Mouse (Mus musculus) kidney, adult 2 months (tissue): ENCODE data around the gene Xylt1. TPM values are rescaled to one million over a fixed set of nuclear protein-coding genes. Genes with fewer than 3 reads are reported as not detected.

Experiments used
- DNase-seq: peaks from one replicate; pipeline ENCODE4 v3.0.0; 2021
- H3K27ac ChIP-seq: fragments of 200-500 bp; 2 replicates; pipeline ENCODE4 v1.5.1; 2012; ENCODE audit warnings: low read depth, low read length, control low read depth, inconsistent platforms; ENCODE audit not compliant: insufficient read depth
- H3K27me3 ChIP-seq: fragments of 200-500 bp; replicated peaks from 2 replicates; pipeline ENCODE4 v1.6.1; 2012; ENCODE audit warnings: mild to moderate bottlenecking, moderate library complexity, low read length, inconsistent platforms; ENCODE audit not compliant: control insufficient read depth, insufficient read depth
- H3K36me3 ChIP-seq: fragments of 200-500 bp; 2 replicates; pipeline ENCODE4 v1.6.1; 2012; ENCODE audit warnings: mild to moderate bottlenecking, moderate library complexity, low read length, inconsistent platforms; ENCODE audit not compliant: control insufficient read depth, insufficient read depth
- H3K4me1 ChIP-seq: fragments of 200-500 bp; 2 replicates; pipeline ENCODE4 v1.6.1; 2011; ENCODE audit warnings: low read length; ENCODE audit not compliant: control insufficient read depth, insufficient read depth
- H3K4me3 ChIP-seq: fragments of 200-500 bp; 2 replicates; pipeline ENCODE4 v1.5.1; 2011; ENCODE audit warnings: mild to moderate bottlenecking, low read depth, low read length, control low read depth; ENCODE audit not compliant: insufficient read depth
- CTCF ChIP-seq: fragments of 200-500 bp; conservative IDR thresholded peaks from 2 replicates; pipeline ENCODE4 v1.5.1; 2011; ENCODE audit warnings: low read depth, mild to moderate bottlenecking, control low read depth, low read length, moderate library complexity, mixed read lengths; ENCODE audit not compliant: insufficient read depth, insufficient read length
- POLR2A ChIP-seq: fragments of 200-500 bp; IDR thresholded peaks from one replicate; pipeline ENCODE4 v1.6.1; 2011; ENCODE audit warnings: low read depth, low read length, control low read depth
- WGBS: fragments of 180-500 bp; shearing (Covaris S2); methylation state at CpG from one replicate; pipeline ENCODE4 v1.1.7; 2018; 5-methylcytosine and 5-hydroxymethylcytosine counted together
- polyA plus RNA-seq: library from polyadenylated mRNA; depleted of rRNA; stranded (reverse); fragments of >200 nt; gene quantifications from 2 replicates; pipeline ENCODE4 v1.2.3, GENCODE M21; 2012

The Xylt1 gene
- polyA plus RNA-seq, 1 experiment, result 6.1 TPM

DNA sequence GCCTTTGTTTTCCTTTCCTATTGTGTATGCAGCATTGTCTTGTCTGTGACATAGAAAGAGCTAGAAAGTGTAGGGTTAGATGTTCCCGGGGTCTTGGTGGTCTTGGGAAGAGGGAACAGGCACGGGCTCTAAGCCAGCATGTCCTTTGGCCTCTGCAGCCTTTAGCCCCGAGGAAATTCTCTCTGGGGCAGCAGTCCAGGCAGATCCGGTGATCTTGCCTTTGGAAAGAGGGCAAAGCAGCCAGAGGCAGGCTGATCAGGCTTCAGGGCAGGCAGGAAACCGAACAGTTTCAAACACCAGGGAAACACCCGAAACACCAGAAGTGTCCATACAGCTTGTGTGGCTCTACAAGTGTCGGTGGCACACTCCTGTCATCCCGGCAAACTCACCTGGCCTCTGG, 162.3 kb downstream of the Xylt1 start:
- peak; percentile 79 for DNase-seq
- WGBS, result 24% methylated on average over 8 of the region's 8 CpGs
- H3K27me3 ChIP-seq, result no peaks in the 10 kb centered on the region
- no peak overlapping the region for H3K4me3 ChIP-seq
- TF ChIP-seq CTCF (no peak), POLR2A (no peak)
- H3K36me3 ChIP-seq, result no peaks in the 10 kb centered on the region
- peaks cover 17% of the 10 kb centered on the region for H3K4me1 ChIP-seq
- peak overlapping the region; percentile 76; the same call in 1 of the 2 replicates for H3K27ac ChIP-seq

DNA sequence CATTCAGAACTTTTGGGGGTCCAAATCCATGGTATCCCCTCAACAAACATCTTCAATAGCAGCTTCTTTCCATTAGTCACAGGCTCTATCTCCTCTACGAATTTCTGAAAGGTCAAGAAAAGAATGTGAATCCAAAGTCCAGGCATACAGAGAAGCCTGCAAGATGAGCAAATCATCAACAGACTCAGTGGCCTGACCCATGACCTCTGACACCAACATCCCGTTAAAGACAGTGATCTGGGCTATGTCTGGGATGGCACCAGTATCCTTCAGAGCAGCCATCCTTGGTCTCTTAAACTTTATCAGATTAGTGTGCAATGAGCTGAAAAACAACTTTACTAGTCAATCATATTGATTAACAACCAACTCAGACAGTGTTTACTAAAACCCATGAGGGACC, 163.3 kb downstream of the Xylt1 start:
- DNase-seq, result peak; percentile 87
- peak overlapping the region; percentile 56; the same call in 1 of the 2 replicates for H3K27ac ChIP-seq
- H3K4me3 ChIP-seq, result no peak overlapping the region
- no peaks in the 10 kb centered on the region for H3K27me3 ChIP-seq
- 42% methylated on average over 2 of the region's 2 CpGs for WGBS
- TF ChIP-seq POLR2A (no peak), CTCF (no peak)
- H3K4me1 ChIP-seq, result peaks cover 17% of the 10 kb centered on the region
- H3K36me3 ChIP-seq, result no peaks in the 10 kb centered on the region

DNA sequence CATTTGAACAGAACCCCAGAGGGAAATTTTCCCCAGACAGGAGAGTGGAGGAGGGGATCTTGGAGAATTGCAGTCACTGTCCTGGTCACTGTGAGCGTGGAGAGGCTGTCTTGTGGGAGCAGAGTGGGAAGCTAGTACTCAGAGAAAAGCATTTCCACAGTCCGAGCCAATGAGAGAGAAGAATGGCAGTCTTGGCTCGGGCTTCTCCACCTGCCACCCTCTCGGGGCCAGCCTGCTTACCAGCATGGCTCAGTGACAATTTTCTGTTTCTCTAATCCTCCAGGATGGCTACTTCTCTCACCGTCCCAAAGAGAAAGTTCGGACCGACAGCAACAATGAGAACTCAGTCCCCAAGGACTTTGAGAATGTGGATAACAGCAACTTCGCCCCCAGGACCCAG, 167.5 kb downstream of the Xylt1 start:
- TF ChIP-seq POLR2A (no peak), CTCF (no peak)
- 90% methylated on average over 8 of the region's 8 CpGs for WGBS
- no peak overlapping the region for H3K27ac ChIP-seq
- no peaks in the 10 kb centered on the region for H3K27me3 ChIP-seq
- no peak for DNase-seq
- no peaks in the 10 kb centered on the region for H3K36me3 ChIP-seq
- H3K4me1 ChIP-seq, result peaks cover 11% of the 10 kb centered on the region
- H3K4me3 ChIP-seq, result no peak overlapping the region

GRCm38 (mm10) chr7:117550916-117551549, 170.3 kb downstream of the Xylt1 start:
- H3K27me3 ChIP-seq, result no peaks in the 10 kb centered on the region
- no peaks in the 10 kb centered on the region for H3K36me3 ChIP-seq
- no peak for DNase-seq
- H3K27ac ChIP-seq, result no peak overlapping the region
- TF ChIP-seq POLR2A (no peak), CTCF (no peak)
- 0 out of 2 replicates have a peak, but pooled peaks cover 3% of the 10 kb centered on the region for H3K4me1 ChIP-seq
- no peak overlapping the region for H3K4me3 ChIP-seq
- WGBS, result 74% methylated on average over 16 of the region's 16 CpGs

DNA sequence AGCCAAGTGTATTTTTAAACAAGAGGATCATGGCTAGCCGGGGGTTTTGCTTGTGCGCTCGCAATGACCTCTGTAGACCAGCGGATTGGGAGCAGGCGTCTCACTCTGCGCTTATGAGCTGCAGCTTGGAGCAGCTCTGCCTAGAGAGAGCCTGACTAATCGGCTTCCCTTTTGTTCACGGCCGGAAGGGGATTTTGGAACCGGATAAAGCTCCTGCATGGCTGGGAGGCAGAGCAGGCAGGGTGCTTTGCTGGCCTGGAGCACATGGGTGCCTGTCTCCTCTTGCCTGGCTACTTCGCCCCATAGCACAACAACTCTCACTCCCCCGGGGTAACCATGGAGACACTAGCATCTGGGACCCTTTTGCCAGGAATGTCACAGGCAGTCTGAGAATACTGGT, 172.4 kb downstream of the Xylt1 start:
- Histone ChIP-seq H3K27me3 (no peaks in the 10 kb centered on the region), H3K27ac (no peak overlapping the region), H3K4me1 (no peaks in the 10 kb centered on the region), H3K36me3 (no peaks in the 10 kb centered on the region), H3K4me3 (no peak overlapping the region)
- WGBS, result 52% methylated on average over 12 of the region's 12 CpGs
- TF ChIP-seq CTCF (no peak), POLR2A (no peak)
- peak; percentile 34 for DNase-seq

DNA sequence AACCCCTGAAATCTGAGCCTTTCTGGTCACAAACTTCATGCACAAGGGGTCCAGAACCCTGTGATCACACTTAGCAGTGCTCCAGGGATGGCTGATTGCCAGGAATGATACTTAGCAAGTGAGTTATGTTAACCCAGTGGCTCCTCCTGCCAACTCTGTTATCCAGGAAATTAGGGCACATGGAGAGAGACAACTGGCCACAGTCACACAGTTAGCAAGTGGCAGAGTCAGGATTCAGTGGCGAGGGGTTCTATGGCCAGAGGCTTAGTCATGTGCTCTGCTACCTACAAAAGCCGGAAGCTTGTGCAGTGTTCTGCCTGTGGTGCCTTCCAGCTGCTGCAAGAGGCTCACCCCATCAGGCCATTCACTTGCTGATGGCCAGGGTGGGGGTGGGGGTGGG, 175.0 kb downstream of the Xylt1 start:
- TF ChIP-seq CTCF, result no peak
- TF ChIP-seq POLR2A, result no peak
- Histone ChIP-seq H3K36me3 (no peaks in the 10 kb centered on the region), H3K27me3 (no peaks in the 10 kb centered on the region), H3K27ac (no peak overlapping the region), H3K4me3 (no peak overlapping the region), H3K4me1 (no peaks in the 10 kb centered on the region)
- WGBS, result 52% methylated on average over 2 of the region's 2 CpGs
- DNase-seq, result peak; percentile 49

DNA sequence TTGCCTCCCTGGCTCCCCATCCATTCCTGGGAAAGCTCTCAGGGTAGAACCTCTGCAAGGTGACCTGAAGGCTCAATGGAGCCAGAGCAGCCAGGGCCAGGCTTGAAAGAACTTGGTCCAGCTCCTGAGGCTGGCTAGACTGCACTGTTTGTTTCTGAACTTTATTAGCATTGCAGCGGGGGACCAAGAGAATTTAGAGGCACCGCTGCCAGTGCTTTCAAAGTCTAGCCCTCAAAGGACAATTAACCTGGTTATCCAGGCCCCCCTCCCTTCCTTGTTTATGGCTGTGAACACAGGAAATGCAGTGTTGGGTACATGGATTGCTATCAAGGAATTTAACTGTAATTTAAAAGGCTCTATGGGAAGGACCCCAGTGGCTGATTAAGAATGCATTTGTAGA, 177.4 kb downstream of the Xylt1 start:
- WGBS, result 59% methylated on average over 2 of the region's 2 CpGs
- no peaks in the 10 kb centered on the region for H3K36me3 ChIP-seq
- H3K4me1 ChIP-seq, result no peaks in the 10 kb centered on the region
- TF ChIP-seq POLR2A (no peak), CTCF (no peak)
- no peaks in the 10 kb centered on the region for H3K27me3 ChIP-seq
- H3K27ac ChIP-seq, result no peak overlapping the region
- peak; percentile 62 for DNase-seq
- no peak overlapping the region for H3K4me3 ChIP-seq
